Mouse (Mus musculus) hindbrain, embryonic 14.5 days (tissue): ENCODE results near the gene Stx3. TPM values are rescaled to one million over a fixed set of nuclear protein-coding genes. Genes with fewer than 3 reads are reported as not detected.

ENCODE experiments used
- ATAC-seq: fragments of 200-750 bp; cut with Nextera tagmentation; 2 replicates; pipeline ENCODE4 v1.8.0; 2017; ENCODE audit warnings: moderate number of reproducible peaks, mild to moderate bottlenecking, moderate TSS enrichment, moderate library complexity; ENCODE audit not compliant: low FRiP score
- DNase-seq: peaks from one replicate; pipeline ENCODE4 v3.0.0-alpha.2; 2015; ENCODE audit warnings: low spot score
- H3K27ac ChIP-seq: fragments of 300-500 bp; sonication (generic); 2 replicates; pipeline ENCODE4 v1.5.1; 2014; ENCODE audit warnings: mild to moderate bottlenecking, moderate library complexity
- H3K27me3 ChIP-seq: fragments of 300-500 bp; sonication (generic); 2 replicates; pipeline ENCODE4 v1.6.1; 2014; ENCODE audit warnings: mild to moderate bottlenecking, low read length, mixed read lengths; ENCODE audit not compliant: control insufficient read depth, insufficient read depth
- H3K36me3 ChIP-seq: fragments of 300-500 bp; sonication (generic); replicated peaks from 2 replicates; pipeline ENCODE4 v1.6.1; 2014; ENCODE audit not compliant: control insufficient read depth, insufficient read depth
- H3K4me1 ChIP-seq: fragments of 300-500 bp; sonication (generic); replicated peaks from 2 replicates; pipeline ENCODE4 v1.6.1; 2014; ENCODE audit warnings: antibody characterized with exemption, low read length, mixed read lengths; ENCODE audit not compliant: control insufficient read depth, insufficient read depth
- H3K4me2 ChIP-seq: fragments of 300-500 bp; sonication (generic); replicated peaks from 2 replicates; pipeline ENCODE4 v1.6.1; 2014; ENCODE audit warnings: mild to moderate bottlenecking, moderate library complexity
- H3K4me3 ChIP-seq: fragments of 300-500 bp; sonication (generic); replicated peaks from 2 replicates; pipeline ENCODE4 v1.5.1; 2014; ENCODE audit warnings: mild to moderate bottlenecking, low read length
- H3K9ac ChIP-seq: fragments of 300-500 bp; sonication (generic); 2 replicates; pipeline ENCODE4 v1.6.1; 2014
- H3K9me3 ChIP-seq: fragments of 300-500 bp; sonication (generic); 2 replicates; pipeline ENCODE4 v1.6.1; 2016; ENCODE audit warnings: low read length; ENCODE audit not compliant: control insufficient read depth
- WGBS: fragments of 180-500 bp; shearing (Covaris S2); extraction: QIAGEN DNeasy Blood & Tissue Kit; methylation state at CpG from one replicate; pipeline ENCODE4 v1.1.7; 2014; 5-methylcytosine and 5-hydroxymethylcytosine counted together
- polyA plus RNA-seq: library from polyadenylated mRNA; unstranded; fragments of >200 nt; fragmentation: Nextera tagmentation; extraction: Ambion mirVana; gene quantifications from 2 replicates; pipeline ENCODE4 v1.2.1, GENCODE M21; 2014

Gene Stx3
- polyA plus RNA-seq, 1 experiment from 2014 or later, result 20.3 TPM

DNA sequence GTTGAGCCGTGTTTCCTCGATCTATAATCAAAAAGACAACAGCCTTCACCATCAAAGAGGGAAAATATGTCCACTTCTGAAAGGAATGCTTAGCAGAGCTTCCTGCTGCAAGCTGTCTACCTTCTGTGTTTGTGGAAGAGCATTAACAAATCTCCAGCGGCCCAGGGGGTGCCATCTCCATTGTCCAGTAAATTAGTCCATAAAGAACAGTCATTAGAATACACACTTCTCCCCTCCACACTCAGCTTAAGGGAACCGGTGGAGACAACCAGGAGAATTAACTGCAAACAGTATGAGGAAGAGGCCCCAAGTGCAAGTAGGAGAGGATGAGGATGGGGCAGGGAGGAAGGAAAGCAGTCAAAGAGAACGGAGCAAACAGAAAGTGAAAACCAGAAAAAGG is 27.4 kb downstream of the Stx3 start:
- H3K9me3 ChIP-seq, result no peaks in the 10 kb centered on the region
- WGBS, result 77% methylated on average over 5 of the region's 5 CpGs
- H3K36me3 ChIP-seq, result no peaks in the 10 kb centered on the region; the same call in 1 of the 2 replicates
- no peaks in the 10 kb centered on the region for H3K27me3 ChIP-seq
- no peak overlapping the region for H3K4me2 ChIP-seq
- no peak overlapping the region for H3K4me3 ChIP-seq
- H3K4me1 ChIP-seq, result no peaks in the 10 kb centered on the region
- no peak overlapping the region for H3K27ac ChIP-seq
- ATAC-seq, result no peak
- no peak for DNase-seq
- H3K9ac ChIP-seq, result no peak overlapping the region

DNA sequence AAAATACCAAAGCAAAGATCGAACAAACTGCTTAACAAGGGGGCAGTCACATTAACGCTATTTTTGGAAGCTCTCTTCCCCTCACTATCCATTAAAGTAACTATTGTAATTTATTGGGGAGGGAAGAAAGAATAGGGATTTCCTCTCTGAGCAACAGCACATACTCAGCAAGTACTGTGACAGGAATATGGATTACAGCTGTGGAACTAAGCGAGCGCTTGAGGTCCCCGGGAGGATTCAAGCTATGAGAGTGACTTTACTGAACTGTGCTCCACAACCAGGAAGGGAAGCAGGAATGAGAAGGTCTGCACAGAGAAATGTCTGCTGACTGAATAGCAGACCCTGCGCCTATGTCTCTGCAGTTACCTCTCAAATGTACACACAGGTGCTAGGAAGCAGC is 30.3 kb downstream of the Stx3 start:
- H3K36me3 ChIP-seq, result no peaks in the 10 kb centered on the region; the same call in 1 of the 2 replicates
- H3K4me1 ChIP-seq, result no peaks in the 10 kb centered on the region
- 90% methylated on average over 6 of the region's 6 CpGs for WGBS
- H3K4me2 ChIP-seq, result no peak overlapping the region
- no peak overlapping the region for H3K4me3 ChIP-seq
- ATAC-seq (no peak), DNase-seq (no peak)
- no peak overlapping the region for H3K27ac ChIP-seq
- no peaks in the 10 kb centered on the region for H3K27me3 ChIP-seq
- no peak overlapping the region for H3K9ac ChIP-seq
- no peaks in the 10 kb centered on the region for H3K9me3 ChIP-seq

DNA sequence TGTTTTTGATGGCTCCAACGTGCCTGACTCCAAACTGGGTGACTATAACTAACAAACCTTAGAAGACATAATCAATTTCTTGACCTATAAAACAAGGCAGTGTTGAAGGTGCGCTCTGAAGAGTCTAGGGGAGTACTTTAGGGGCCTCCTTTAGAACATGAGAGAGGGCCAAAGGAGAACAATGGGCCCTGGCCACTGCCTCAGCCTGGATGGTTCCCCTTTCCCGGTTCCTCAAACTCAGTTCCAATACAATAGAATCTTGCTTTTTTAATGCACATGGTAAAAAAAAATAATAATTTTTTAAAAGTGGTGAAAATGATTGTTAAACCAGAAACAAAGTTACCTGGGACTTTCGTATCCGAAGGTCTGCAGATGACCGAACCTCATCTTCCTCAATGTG is 31.4 kb downstream of the Stx3 start:
- H3K36me3 ChIP-seq, result no peaks in the 10 kb centered on the region; the same call in 1 of the 2 replicates
- no peak overlapping the region for H3K27ac ChIP-seq
- no peak for DNase-seq
- 95% methylated on average over 6 of the region's 6 CpGs for WGBS
- no peak overlapping the region for H3K4me3 ChIP-seq
- no peak overlapping the region for H3K4me2 ChIP-seq
- H3K27me3 ChIP-seq, result no peaks in the 10 kb centered on the region
- H3K4me1 ChIP-seq, result no peaks in the 10 kb centered on the region
- no peak overlapping the region for H3K9ac ChIP-seq
- no peaks in the 10 kb centered on the region for H3K9me3 ChIP-seq
- ATAC-seq, result no peak

DNA sequence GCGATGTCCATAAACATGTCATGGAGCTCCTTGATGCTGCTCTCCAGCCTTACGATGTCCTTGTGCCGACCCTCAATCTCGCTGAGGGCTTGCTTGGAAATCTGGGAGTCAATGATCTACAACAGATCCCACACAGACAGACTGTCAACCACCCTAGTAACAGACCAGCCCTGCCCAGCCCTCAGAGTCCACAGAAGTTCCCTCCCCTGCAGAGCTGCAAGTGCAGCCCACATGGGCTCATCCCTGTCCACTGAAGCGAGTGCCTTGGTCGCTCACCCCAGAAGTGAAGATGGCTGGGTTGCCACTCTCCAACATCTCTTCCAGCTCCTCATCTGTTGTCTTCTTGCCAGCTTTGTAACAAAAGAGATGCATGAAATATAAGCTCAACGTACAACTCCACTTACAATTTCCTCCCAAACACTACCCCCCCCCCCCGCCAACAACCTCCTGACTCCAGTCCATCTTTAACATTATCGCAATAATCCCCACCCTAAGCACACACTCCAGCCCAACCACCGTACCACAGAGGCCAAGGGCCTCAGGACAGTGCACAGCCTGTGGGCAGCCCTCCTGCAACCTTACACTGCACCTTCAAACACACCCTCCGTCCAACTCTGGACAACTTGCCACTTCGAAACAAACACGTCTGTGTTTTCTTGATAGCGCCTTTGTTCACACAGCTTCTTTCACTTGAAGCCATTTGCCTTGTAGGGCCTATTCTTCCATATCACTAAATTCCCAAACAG is 33.6 kb downstream of the Stx3 start:
- Histone ChIP-seq H3K4me3 (no peak overlapping the region), H3K9me3 (no peaks in the 10 kb centered on the region), H3K9ac (no peak overlapping the region), H3K27me3 (no peaks in the 10 kb centered on the region), H3K4me2 (no peak overlapping the region), H3K4me1 (no peaks in the 10 kb centered on the region), H3K27ac (no peak overlapping the region), H3K36me3 (no peaks in the 10 kb centered on the region; the same call in 1 of the 2 replicates)
- WGBS, result 91% methylated on average over 14 of the region's 14 CpGs
- ATAC-seq, result no peak
- DNase-seq, result no peak

DNA sequence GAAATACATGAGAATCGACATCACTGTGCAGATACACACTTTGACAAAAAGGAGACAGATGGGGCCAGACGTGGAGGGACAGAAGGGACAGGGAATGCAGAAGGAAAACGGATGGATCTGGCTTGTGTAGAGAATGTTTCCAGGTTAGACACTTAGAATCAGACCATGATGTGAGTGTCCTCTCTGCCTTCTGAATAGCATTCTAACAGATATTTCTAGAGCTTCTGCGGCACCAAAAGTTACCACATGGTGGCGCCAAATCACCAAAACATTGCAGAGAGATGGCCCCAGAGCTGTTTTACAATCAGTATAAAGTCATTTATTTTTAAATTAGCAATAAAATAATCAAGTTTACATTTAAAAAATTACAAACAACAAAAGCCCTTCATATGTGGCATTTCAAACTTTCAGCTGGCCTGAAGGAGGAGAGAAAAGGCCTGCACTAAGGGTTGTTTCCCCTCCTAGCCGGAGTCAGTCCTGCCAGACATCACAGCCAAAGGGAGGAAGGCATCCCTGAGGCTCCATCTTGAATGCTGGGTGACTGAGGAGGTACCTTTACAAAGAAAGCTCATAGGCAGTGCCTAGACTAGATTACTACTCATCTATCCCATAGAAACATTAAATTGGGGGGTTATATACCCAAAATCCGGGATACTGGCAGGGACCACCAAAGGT is 41.9 kb downstream of the Stx3 start:
- DNase-seq, result peak; percentile 86
- peak; percentile 34; the same call in 1 of the 2 replicates for ATAC-seq
- WGBS, result 58% methylated on average over 7 of the region's 7 CpGs

DNA sequence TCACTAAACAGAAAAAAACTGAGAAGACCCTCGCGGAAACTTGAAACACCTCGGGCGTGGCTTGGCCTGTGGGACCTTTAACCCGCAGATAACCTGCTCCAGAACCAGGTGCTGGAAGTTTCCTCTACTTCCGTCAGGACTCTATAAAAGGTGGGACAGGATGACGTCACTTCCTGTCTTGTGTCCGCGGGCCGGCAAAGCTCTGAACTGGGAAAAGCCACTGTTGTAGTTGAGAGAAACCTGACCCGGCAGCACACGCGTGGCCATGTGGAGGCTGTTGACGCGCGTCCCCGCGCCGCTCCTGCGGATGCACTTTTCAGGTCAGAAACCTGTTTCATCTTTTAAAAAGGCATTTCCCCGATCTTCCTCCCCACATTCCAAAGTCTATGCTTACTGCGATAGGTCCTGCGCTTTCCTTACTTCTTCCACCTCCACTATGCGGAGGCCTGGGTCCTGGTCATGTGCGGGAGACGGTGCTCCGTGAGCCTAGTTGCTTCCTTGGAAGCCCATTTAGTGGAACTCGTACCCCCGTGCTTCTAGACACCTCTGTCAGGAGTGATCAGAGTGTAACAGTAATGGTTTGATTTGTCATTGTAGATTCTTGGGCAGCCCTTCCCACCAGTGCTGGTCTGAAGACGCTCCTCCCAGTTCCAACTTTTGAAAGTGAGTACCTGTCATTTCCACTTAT is 48.9 kb downstream of the Stx3 start, which contains the start of gene Mrpl16:
TSS of gene Mrpl16 (plus strand) at position 187 of the 688 bp plus-strand sequence.
- H3K9ac ChIP-seq, result peak within 1 kb of the TSS; percentile 77
- DNase-seq (peak; percentile 98), ATAC-seq (peak; percentile 93)
- 0 out of 2 replicates have a peak, but pooled peaks cover 5% of the 10 kb centered on the region for H3K27me3 ChIP-seq
- no peaks in the 10 kb centered on the region for H3K9me3 ChIP-seq
- peak within 1 kb of the TSS; percentile 95 for H3K4me2 ChIP-seq
- peaks cover 29% of the 10 kb centered on the region for H3K36me3 ChIP-seq
- WGBS, result under 1% methylated on average over 30 of the region's 30 CpGs
- peak within 1 kb of the TSS; percentile 82 for H3K4me3 ChIP-seq
- peaks cover 8% of the 10 kb centered on the region for H3K4me1 ChIP-seq
- H3K27ac ChIP-seq, result peak within 1 kb of the TSS; percentile 67

More for the DNA sequence above, 41.9 kb downstream of the Stx3 start:
- Histone ChIP-seq H3K9me3 (no peaks in the 10 kb centered on the region), H3K9ac (no peak overlapping the region), H3K4me2 (no peak overlapping the region), H3K4me1 (no peaks in the 10 kb centered on the region), H3K27ac (no peak overlapping the region), H3K4me3 (no peak overlapping the region), H3K27me3 (no peaks in the 10 kb centered on the region), H3K36me3 (peaks cover 42% of the 10 kb centered on the region)

DNA sequence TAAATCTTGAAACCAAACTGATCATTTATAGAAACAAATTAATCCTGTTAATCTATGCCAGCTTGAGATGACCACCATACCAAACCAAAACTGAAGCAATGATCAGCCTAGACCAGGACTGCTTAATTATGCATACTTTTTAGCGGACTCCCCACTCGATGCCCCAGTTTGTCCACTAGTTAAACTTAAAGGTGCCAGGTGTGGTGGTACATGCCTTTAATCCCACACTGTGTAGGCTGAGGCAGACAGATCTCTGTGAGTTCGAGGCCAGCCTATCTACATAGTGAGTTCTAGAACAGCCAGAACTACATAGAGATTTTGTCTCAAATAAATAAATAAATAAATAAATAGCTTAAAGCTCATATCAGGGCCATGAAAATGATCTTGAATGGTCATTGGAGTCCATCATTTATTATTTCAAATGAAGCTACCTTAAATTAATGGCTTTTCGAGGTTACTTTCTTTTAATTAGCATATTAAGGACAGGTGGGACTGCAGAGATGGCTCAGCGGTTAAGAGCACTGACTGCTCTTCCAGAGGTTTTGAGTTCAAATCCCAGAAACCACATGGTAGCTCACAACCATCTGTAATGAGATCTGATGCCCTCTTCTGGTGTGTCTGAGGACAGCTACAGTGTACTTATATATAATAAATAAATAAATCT is 49.8 kb downstream of the Stx3 start:
- H3K9me3 ChIP-seq, result no peaks in the 10 kb centered on the region
- H3K27me3 ChIP-seq, result 0 out of 2 replicates have a peak, but pooled peaks cover 5% of the 10 kb centered on the region
- H3K4me3 ChIP-seq, result peak overlapping the region; percentile 82
- no peak overlapping the region for H3K27ac ChIP-seq
- H3K9ac ChIP-seq, result no peak overlapping the region
- WGBS, result 90% methylated on average over 5 of the region's 5 CpGs
- H3K4me2 ChIP-seq, result peak overlapping the region; percentile 95
- peaks cover 8% of the 10 kb centered on the region for H3K4me1 ChIP-seq
- DNase-seq, result no peak
- 0 out of 2 replicates have a peak, but pooled peaks have one; percentile 21 for ATAC-seq
- peaks cover 20% of the 10 kb centered on the region for H3K36me3 ChIP-seq

DNA sequence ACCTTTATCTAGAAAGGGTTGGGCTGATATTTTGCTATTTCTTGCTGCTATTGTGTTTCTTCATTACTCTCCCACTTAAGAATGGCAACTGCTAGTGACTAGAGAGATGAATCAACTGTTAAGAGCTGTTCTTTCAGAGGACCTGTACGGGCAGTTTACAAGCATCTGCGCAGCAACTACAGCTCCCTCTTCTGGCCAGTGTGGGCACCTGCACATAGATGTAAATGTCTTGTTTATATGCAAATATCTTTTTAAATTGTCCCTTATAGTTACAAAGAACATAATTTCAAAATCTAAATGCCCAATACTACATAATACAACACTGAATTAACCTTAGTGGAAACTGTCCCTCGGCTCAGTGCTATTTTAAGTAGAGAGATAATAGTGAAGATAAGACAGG is 51.0 kb downstream of the Stx3 start:
- ATAC-seq (no peak), DNase-seq (peak; percentile 69)
- 19% methylated on average over 3 of the region's 3 CpGs for WGBS
- Histone ChIP-seq H3K4me2 (no peak overlapping the region), H3K4me3 (no peak overlapping the region), H3K4me1 (peaks cover 8% of the 10 kb centered on the region), H3K36me3 (peaks cover 8% of the 10 kb centered on the region), H3K27me3 (0 out of 2 replicates have a peak, but pooled peaks cover 5% of the 10 kb centered on the region), H3K27ac (no peak overlapping the region), H3K9ac (no peak overlapping the region), H3K9me3 (no peaks in the 10 kb centered on the region)
